Mouse (Mus musculus): Measurements from ENCODE around the gene Xbp1.
"Not testable (repeated sequence)": the region's sequence is repeated elsewhere in the genome, so short reads cannot be mapped to it uniquely, and the experiment has no call there.

Gene Xbp1

DNA sequence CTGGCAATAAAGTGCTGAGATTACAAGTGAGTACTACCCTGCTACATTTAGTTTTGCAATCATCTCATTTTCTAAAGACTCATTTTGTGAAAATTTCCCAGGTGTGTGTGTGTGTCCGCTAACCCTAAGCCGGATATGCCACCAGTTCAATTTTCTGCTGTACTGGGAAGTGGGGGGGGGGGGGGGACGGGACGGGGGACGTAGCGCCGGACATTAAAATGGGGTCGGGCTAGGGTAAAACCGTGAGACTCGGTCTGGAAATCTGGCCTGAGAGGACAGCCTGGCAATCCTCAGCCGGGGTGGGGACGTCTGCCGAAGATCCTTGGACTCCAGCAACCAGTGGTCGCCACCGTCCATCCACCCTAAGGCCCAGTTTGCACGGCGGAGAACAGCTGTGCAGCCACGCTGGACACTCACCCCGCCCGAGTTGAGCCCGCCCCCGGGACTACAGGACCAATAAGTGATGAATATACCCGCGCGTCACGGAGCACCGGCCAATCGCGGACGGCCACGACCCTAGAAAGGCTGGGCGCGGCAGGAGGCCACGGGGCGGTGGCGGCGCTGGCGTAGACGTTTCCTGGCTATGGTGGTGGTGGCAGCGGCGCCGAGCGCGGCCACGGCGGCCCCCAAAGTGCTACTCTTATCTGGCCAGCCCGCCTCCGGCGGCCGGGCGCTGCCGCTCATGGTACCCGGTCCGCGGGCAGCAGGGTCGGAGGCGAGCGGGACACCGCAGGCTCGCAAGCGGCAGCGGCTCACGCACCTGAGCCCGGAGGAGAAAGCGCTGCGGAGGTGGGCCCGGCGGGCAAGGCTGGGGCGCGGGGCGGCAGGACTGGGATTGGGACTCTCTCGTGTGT lies at the start of gene Xbp1:
Gene Xbp1 (plus strand): TSS at position 248 of the 854 bp plus-strand sequence.
- DNase-seq: peak; percentile 98 to 99

DNA sequence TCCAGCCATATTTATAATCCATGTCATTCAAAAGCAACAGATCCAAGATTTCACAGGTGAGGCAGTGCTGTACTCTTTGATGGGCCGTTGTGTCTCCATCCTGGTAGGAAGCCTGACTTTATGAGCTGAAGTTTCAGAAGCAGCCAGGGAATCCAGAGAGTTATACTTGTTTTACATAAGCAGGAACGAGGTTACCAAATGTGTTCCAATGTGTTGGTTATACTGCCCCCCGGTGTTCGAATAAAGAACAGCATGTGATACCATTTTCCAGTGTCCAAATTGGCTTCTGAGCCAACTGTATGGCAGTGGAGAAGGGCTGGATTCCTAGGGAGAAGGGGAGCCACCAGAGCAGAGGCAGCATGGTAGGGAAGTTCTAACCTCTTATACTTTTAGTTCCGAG lies 46.3 kb upstream of the Xbp1 start:
- peak; percentile 58 to 79 for DNase-seq

DNA sequence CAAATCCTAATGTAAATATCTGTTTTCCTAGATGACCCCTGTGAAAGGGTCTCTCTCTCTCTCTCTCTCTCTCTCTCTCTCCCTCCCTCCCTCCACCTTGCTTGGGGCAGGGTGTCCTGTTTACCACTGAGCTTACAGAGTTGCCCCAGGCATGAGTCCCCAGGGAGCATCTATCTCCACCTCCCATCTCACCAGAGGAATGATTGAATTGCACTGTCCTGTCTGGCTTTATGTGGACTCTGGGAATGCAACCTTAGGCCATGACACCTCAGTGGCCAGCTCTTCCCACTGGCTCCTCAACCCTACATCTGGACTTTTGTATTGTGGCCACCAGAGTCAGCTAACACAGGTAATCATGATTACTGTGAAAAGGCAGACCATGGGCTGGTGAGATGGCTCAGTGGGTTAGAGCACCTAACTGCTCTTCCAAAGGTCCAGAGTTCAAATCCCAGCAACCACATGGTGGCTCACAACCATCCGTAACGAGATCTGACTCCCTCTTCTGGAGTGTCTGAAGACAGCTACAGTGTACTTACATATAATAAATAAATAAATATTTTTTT lies 44.8 kb upstream of the Xbp1 start:
- not testable (repeated sequence) for DNase-seq

DNA sequence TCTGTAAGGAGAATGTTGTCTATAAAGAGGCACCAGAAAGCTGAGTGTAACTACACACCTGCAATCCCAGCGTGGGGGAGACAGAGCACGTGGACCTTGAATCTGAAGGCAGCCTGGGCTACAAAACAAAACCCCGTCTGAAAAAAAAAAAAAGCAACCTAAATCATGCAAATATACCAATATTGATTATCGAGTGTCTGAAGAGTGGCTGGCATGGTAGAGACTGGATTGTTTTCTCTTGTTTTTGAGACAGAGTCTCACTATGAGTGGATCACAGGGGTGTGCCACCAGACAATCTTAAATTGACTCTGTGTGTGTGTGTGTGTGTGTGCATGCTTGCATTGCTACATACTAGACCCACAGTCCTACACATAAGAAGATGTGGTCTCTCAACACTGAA lies 43.7 kb upstream of the Xbp1 start:
- DNase-seq: no peak

DNA sequence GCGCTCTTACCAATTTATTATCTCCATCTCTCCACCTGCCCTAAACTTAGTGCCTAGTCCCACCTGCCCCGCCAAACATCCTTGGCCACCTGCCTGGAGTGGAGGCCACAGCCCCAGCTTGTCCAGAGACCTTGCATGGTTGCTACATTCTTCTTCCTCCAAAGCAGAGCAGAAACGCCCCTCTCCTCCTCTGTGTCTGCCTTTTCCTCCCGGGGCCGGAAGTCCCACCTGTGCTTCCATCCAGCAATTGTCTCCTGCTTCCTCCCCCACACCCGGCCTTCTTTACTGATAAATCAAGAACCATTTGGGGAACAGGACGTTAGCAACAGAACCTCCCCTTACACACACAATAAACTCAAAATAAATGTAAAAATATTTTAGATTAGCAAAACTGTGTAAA lies 42.3 kb upstream of the Xbp1 start:
- DNase-seq: no peak

DNA sequence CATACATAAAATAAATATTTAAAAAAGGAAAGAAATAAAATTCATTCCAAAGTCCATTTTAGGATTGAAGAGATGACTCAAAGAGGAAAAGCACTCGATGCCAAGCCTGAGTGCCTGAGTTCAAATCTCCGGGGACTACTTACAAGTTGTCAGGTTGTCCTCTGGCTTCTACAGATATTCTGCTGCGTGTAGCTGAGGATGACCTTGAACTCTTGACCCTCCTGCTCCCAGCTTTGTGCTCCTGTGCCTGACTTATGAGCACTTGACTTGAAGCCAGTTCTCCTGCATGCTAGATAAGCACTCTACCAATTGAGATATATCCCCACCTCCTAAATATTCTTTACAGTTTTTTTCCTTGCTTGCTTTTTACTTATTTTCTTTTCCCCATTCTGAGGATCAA lies 41.6 kb upstream of the Xbp1 start:
- no peak for DNase-seq

DNA sequence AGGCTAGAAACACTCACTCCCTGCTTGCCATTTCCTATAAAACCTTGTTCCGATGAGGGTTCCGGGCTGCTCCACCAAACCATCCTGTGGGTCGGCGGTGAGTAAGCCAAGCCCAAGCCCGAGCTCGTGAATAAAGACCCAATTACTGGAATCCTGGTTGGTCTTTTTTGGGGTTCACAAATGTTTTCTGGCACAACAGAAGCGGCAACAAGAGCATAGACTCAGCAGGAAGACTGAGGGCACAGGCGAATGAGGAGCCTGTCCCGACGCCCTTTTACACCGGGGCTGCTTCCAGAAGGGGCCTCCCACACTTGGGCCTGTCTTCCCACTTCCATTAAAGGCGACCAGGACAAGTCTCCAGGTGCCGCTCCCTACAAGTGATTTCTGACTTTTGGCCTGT lies 37.9 kb upstream of the Xbp1 start:
- DNase-seq: no peak

DNA sequence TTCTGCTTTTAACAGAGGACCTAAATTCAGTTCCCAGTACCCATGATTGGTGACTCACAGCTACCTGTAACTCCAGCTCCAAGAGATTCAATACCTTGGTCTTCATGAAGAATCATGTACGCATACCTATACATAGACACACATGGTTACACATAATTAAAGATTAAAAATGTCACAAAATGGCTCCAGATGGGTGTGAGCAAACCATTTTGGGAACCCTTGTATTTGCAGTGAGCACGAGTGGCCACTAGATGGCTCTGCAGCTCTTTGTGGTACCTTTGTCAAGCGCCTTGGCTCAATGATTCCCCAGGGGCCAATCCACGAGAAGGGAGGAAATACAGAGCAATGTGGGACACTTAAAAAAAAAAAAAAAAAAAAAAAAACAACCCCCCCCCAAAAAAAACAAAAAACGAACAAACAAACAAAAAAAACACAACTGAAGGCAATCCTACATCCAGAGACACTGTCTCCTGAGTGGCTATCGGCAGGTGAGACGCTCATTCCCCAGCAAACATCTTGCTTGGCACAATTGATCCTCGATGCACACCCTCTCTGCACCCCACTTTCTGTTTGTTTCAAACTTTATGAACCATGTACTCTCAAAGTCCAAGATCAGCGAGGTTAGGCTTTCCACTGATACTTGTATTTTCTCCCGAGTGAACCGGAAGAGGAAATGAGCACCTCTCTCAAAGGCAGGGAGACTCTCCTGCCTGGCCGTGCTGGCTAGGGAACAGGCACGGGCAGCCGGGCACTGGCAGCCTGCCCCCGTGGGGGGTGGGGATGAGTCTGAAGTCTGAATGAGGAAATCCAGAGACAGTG lies 35.1 kb upstream of the Xbp1 start:
- peak; percentile 88 to 91 for DNase-seq

DNA sequence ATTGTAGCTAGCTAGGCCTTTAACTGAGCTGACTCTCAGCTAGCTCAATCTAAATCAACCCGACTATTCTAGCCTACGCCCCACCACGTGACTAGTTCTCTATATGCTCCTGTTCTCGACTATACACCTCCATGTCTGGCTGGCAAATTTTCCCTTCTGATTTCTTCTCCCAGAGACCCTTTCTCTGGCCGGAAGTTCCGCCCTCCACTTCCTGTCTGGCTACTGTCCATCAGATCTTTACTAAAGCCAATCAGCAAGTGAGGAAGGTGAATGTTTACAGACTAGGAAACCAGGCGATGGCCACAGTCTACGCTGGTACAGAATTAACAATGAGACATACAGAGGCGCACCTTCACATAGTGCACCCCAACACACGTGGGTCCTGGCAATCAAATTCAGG lies 31.0 kb upstream of the Xbp1 start:
- DNase-seq: not testable (repeated sequence)

DNA sequence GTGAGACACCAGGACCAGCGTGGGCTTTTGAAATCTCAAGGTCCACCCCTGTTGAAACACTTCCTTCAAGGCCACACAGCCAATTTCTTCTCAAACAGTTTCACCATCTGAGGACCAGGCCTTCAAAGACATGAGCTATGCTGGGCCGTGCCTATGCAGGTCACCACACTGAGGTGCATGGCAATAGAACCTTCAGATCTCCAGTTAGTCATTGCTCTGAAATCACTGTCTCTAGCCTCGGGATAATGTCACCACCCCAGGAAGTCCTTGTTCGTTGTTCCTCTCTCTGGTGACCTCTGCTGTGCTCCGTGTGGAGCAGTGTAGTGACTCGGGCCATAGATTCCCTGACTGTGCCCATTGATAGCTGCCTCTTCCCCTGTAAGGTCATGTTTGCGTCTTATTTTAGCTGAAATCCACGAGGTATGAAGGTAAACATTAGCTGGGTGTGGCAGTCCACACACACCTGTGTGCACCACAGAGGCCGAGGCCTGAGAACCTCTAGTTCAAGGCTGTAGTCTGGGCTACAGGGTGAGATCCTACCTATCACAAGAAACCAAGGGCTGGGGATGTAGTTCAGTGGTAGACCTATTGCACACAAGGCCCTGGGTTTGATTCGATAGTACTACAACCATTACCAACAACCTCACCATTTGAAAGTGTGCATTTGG lies 29.3 kb upstream of the Xbp1 start:
- no peak for DNase-seq

DNA sequence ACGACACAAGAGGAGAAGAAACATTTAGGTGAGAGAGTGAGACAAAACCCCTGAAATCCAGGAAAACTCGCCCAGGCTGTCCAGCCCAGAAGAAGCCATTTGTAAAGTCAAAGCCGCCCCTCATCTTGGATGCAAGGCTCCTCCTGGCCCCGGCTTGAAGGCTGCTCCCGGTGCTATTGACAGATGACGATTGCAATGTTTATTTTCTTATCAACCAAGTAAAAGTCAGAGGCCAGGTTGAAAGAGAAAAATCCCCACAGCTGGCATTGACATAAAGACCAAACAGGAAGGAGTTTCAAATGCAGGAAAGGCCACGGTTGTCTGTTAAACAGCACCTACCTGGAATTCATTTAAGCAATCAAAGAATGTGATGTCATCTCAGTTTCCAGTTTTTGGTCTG lies 28.5 kb upstream of the Xbp1 start:
- DNase-seq: no peak

DNA sequence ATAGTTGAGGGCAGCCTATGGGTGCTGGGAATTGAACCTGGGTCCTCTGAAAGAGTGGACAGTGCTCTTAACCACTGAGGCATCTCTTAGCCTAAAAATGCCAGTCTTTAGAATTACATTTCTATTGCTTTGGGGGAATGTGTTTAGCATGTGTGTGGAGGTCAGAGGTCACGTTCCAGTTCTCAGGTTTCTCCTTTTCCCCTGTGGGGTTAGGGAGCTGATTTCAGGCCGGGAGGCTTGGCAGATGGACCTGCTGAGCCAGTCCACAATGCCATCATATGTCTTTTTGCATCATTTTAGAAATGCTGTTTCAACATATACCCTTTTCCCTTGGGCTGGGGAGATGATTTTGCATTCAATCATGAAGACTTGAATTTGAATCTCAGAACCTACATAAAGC lies 26.6 kb upstream of the Xbp1 start:
- DNase-seq: no peak

DNA sequence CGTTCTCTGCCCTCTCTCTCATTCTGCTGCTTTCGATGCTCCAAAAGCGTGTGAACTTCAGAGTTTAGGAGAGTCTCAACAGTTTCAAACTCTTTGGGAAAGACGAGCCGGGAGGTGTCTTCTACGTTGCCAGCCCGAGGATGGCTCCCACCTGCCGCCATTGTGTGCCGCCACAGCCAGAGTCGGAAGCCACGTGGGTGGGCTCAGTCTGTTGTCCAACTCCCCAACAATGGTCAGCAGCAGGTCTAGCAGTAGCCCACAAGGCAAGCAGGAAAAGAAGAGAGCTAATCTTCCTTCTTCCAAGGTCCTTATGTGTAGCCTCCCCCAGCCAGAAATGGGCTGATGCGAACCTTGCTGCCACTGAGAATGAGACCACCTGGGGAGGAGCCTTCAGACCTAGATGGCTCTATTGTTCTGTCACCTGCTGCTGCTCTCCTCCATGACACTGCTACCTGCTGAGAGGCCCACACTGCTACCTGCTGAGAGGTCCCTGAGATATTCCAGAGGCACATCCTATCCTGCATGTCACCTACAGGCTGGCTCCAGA lies 25.1 kb upstream of the Xbp1 start:
- DNase-seq: no peak

DNA sequence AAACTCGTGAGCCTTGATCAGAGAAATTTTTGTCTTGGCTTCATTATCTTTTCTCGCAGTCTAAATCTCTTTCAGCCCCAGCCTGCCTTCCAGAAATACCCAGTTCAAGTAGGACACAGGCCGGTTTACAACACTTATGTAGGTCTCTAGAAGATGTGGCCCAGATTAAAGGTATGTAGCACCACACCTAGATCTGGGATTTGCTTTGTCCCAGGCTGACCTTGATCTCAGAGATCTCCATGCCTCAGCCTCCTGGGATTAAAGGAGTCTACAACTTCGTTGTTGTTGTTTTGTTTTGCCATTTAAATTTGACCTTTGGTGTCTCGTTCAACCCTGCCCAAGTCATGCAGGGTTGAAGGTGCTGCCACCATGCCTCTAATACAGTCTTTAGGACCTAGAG lies 24.6 kb upstream of the Xbp1 start:
- no peak for DNase-seq

DNA sequence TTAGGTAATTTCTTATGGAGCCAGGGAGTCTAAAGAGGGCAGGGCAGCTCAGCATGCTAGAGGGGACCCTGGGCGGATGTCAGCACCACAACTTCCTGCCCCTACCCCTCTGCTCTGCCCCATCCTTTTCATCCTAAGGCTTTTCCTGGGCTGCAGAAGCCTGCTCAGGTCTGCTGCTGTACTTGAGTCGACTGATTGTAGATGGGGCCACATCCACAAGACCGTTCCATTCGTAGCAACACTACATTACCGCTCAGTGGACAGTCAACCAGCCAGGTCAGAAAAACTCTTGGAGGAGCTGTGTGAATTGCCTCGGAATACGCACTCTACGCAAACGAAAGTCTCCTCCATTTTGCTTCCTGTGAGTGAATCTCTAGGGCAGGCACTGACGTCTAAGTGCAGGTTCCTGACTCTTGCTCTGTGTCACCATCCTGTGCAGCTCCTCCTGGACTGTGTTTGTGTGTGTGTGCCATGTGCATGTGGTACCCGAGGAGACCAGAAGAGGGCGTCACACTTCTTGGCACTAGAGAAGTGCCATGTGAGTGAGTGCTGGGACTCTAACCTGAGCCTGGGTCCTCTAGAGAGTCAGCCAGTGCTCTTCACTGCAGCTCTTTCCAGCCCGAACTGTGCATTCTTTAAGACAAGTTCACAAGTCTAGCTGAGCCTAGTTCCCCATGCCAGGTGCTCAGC lies 23.8 kb upstream of the Xbp1 start:
- no peak for DNase-seq

DNA sequence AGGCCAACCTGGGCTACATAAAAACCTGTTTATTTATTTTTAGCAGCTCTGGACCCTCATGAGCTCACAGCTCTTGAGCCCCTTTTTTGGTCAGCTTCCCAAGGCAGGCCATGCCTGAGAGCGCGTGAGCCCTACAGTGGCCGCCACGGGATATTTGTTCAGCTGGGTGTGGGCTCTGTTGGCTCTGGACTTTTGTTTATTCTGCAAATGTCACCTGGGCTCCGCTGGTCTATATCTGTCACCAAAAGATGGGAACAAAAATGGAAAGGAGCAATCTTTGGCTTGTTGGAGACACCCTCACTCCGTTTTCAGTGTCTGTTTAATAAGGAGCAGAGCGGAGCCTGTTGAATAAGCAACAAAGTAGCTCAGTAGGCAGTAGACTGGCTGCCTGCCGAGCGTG lies 22.0 kb upstream of the Xbp1 start:
- no peak for DNase-seq

DNA sequence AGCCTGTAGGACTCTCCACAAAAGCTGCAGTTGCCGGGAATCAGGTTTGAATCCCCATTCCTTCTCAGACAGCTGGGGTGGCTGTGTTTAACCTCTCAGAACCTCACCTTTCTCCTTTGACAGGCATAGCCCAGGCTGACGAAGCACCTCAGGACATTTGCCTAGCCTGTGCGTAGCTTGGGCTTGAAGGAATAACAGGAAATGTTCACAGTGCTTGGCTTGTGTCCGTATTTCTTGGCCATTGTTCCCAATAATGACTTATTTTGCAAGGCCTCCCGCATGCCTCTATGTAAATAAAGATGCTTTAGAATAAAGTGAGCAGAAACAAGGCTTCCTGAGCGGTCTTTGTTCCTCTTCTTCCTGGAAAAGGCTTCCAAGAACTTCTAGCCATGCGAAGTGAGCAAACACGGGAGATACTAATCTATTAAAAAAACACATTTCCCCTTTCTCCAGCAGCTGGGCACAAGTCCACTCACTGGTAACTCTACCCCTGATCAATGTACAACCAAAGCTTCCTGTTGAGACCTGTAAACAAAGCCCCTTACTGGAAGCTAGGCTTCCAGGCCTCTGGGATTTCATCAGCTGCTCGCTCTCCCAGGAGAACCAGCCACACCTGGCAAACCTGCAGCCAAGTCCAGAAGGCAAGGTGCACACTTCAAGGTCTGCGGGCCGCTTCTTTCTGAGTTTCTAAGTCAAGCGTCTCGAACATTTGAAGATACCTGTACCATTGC lies 21.4 kb upstream of the Xbp1 start:
- DNase-seq: peak; percentile 49 to 62

DNA sequence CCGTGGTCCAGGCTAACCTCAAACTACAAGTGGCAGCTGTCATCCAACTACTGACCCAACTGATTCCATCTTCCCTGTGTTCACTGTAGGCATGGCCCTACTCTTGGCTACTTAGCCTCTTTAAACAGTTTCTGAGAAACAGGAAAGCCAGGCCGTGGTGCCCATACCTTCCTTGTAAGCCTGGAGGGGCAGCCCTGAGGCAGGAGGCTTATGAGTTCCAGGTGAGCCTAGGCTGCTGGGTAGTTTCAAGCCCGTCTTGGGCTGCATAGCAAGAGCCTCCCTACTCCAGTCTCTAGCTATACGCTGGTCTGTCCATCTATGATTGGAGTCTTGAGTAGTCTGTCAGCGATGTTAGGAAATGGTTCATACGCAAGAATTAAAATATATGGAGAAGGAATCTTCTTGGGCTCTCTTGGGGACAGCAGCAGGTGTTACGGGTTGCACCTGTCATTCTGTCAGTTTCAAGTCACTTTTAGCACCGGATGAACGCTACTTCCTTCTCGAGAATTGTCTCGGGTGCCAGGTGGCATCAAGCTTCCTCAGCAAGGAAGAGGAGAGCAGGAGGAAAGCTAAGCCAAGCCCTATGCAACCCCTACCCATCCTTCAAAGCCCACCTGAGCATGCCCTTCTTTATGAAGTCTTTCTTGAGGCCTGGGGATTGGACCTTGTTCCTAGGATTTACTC lies 20.4 kb upstream of the Xbp1 start:
- no peak for DNase-seq

DNA sequence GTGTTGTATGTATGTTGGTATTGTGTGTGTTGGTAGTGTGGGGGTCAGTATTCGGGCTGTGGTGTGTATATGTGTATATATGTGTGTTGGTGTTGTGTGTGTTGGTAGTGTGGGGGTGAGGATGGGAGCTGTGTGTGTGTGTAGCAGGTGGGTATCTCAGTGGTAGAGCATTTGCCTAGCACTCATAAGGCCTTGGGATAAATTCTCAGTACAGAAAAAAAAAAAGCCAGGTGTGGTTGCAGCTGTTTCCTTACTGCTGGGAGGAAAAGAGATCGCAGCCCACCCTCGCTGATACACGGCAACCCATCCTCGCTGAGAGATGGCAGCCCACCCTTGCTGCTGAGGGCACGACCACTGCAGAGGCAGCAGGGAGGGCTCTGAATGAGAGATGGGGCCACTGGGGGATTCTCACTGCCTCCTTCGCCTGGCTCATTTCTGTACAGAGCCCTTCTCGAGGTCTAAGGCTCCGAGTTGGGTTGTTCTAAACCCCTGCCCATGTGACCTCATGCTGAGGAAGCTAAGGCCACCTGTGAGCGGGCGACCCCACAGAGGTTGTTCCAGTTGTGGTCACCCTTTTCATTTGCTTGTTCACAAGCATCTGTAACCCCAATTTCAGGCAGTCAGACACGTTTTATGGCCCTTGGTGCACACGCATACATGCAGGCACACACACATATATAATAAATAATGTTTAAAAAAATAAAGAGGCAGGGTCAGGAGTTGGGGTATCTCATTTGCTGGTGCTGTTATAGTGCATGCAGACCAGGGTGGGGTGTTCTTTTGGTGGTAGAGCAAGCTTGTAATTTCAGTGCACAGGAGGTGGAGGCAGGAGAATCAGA lies 19.3 kb upstream of the Xbp1 start:
- DNase-seq: no peak
